Mouse (Mus musculus) bone marrow, adult 2 months (tissue): ENCODE results near the gene Gadd45a.

ENCODE experiments used
- CTCF ChIP-seq: fragments of 200-500 bp; IDR thresholded peaks from 2 replicates; pipeline ENCODE4 v1.5.1; 2011; ENCODE audit warnings: low read length, control low read depth; ENCODE audit not compliant: control insufficient read depth, insufficient read depth
- POLR2A ChIP-seq: fragments of 200-500 bp; IDR thresholded peaks from 2 replicates; pipeline ENCODE4 v1.6.1; 2011; ENCODE audit warnings: low read depth, mild to moderate bottlenecking, control low read depth, low read length, borderline replicate concordance; ENCODE audit not compliant: control insufficient read depth

DNA sequence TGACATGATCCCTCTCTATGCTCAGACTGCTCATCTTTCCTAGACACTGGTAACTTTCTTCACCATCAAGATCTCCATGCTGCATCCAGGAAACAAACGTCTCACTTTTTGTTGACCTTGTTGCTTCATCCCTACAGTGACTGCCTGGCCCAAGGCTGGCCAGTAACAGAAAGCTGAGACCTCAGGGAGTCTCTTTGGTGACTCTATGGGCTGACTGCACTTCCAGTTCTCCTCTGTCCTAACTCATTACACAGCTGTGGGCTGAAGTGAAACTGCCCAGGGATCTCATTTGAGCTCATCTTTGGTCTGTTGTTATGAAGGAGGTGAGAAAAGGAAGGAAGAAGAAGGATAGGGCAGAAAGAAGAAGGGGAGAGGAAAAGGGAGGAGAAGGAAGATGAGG lies 39.1 kb upstream of the Gadd45a start:
- no peak for TF ChIP-seq CTCF
- TF ChIP-seq POLR2A: no peak
